Comparison of ENCODE assay signal across 8 mouse cellular contexts in genomic region chr11:70212423-70212822, GRCm38 (mm10). TPM values are rescaled to one million over a fixed set of nuclear protein-coding genes. Genes with fewer than 3 reads are reported as not detected.
DNase-seq lines count a peak whose midpoint lies in the region; ATAC-seq and TF ChIP-seq lines count a peak whose summit lies in the region.

Gene Slc16a11, plus strand, starts transcription at chr11:70212752.

- TF ChIP-seq CTCF in heart, adult 2 months (IDR thresholded peaks at IDR 0.05), result no peak
- no peak for TF ChIP-seq CTCF in hindbrain, postnatal 0 days (IDR thresholded peaks at IDR 0.05; ENCODE audit: low read depth)

- 53% methylated on average over 6 of the region's 6 CpGs for WGBS in heart, adult 2 months
- 57% methylated on average over 6 of the region's 6 CpGs for WGBS in hindbrain, postnatal 0 days
- WGBS in liver, embryonic 13.5 days (ENCODE audit: insufficient replicate concordance), result 57% methylated on average over 6 of the region's 6 CpGs

- no peaks in the 10 kb centered on the region for H3K79me2 ChIP-seq in heart, adult 2 months (replicated peaks; ENCODE audit: control insufficient read depth, insufficient read depth, low read length)

- peaks cover 4% of the 10 kb centered on the region; the same call in 1 of the 2 replicates for H3K27me3 ChIP-seq in heart, adult 2 months (ENCODE audit: control insufficient read depth, insufficient read depth, low read length)
- H3K27me3 ChIP-seq in hindbrain, postnatal 0 days (ENCODE audit: insufficient read depth, low read length), result no peaks in the 10 kb centered on the region
- peaks cover 68% of the 10 kb centered on the region for H3K27me3 ChIP-seq in liver, embryonic 13.5 days

- no peak for TF ChIP-seq POLR2A in heart, adult 2 months (IDR thresholded peaks at IDR 0.05; ENCODE audit: insufficient read depth, low read depth, low read length)

- no peaks in the 10 kb centered on the region for H3K9me3 ChIP-seq in hindbrain, postnatal 0 days (ENCODE audit: low read length)
- H3K9me3 ChIP-seq in liver, embryonic 13.5 days (replicated peaks), result no peaks in the 10 kb centered on the region

- TF ChIP-seq EP300 in heart, adult 2 months (IDR thresholded peaks at IDR 0.05; ENCODE audit: insufficient read depth, low read depth, low read length), result no peak

- DNase-seq in heart, adult 2 months, result no peak
- DNase-seq in heart, adult 8-10 months (ENCODE audit: low spot score), result no peak
- no peak for DNase-seq in hindbrain, postnatal 0 days (ENCODE audit: low spot score)
- DNase-seq in liver, embryonic 13.5 days, result no peak
- no peak for DNase-seq in thymus, adult 18-20 months
- no peak for DNase-seq in B cell, adult 2 months

- no peaks in the 10 kb centered on the region for H3K36me3 ChIP-seq in heart, adult 2 months (ENCODE audit: control insufficient read depth, insufficient read depth, low read length)
- H3K36me3 ChIP-seq in hindbrain, postnatal 0 days (ENCODE audit: insufficient read depth, low read length), result peaks cover 3% of the 10 kb centered on the region; the same call in 1 of the 2 replicates
- peaks cover 9% of the 10 kb centered on the region; the same call in 1 of the 2 replicates for H3K36me3 ChIP-seq in liver, embryonic 13.5 days

- intact Hi-C loops in heart, adult 2 months (cut with DNase I), result loop anchor here (1.0 to 5.0 kb wide), 3 partner anchors 40 to 158 kb away; partner anchors contain the start of gene Asgr1

- no peak within 1 kb of the TSS for H3K9ac ChIP-seq in heart, adult 2 months (ENCODE audit: low read depth, low read length)
- H3K9ac ChIP-seq in hindbrain, postnatal 0 days (replicated peaks; ENCODE audit: low read length), result peak within 1 kb of the TSS; percentile 54; the same call in 1 of the 2 replicates
- H3K9ac ChIP-seq in liver, embryonic 13.5 days, result no peak within 1 kb of the TSS

- H3K4me3 ChIP-seq in heart, adult 2 months, result peak within 1 kb of the TSS; percentile 47
- H3K4me3 ChIP-seq in brown adipose tissue, adult 24 weeks (ENCODE audit: insufficient read depth, low read depth, low read length), result peak within 1 kb of the TSS; percentile 48
- H3K4me3 ChIP-seq in hindbrain, postnatal 0 days (ENCODE audit: low read length), result peak within 1 kb of the TSS; percentile 44
- H3K4me3 ChIP-seq in liver, embryonic 13.5 days (replicated peaks), result peak within 1 kb of the TSS; percentile 39; the same call in 1 of the 2 replicates

- peaks cover 3% of the 10 kb centered on the region for H3K4me1 ChIP-seq in heart, adult 2 months (ENCODE audit: control insufficient read depth, insufficient read depth, low read length)
- H3K4me1 ChIP-seq in brown adipose tissue, adult 24 weeks (ENCODE audit: control insufficient read depth, insufficient read depth, insufficient read length, low read length), result peaks cover 9% of the 10 kb centered on the region
- H3K4me1 ChIP-seq in hindbrain, postnatal 0 days (ENCODE audit: insufficient read depth, low read length), result 0 out of 2 replicates have a peak, but pooled peaks cover 7% of the 10 kb centered on the region
- peaks cover 19% of the 10 kb centered on the region for H3K4me1 ChIP-seq in liver, embryonic 13.5 days (replicated peaks)

- no peak for ATAC-seq in hindbrain, postnatal 0 days
- ATAC-seq in liver, embryonic 13.5 days (ENCODE audit: low read depth), result no peak
- ATAC-seq in inflammation-experienced regulatory T-cells, adult 6 months, result no peak

- H3K27ac ChIP-seq in heart, adult 2 months, result no peak within 1 kb of the TSS
- no peak within 1 kb of the TSS for H3K27ac ChIP-seq in brown adipose tissue, adult 24 weeks (replicated peaks; ENCODE audit: low read depth, low read length)
- H3K27ac ChIP-seq in hindbrain, postnatal 0 days, result no peak within 1 kb of the TSS
- H3K27ac ChIP-seq in liver, embryonic 13.5 days, result no peak within 1 kb of the TSS

- peak within 1 kb of the TSS; percentile 77 for H3K4me2 ChIP-seq in hindbrain, postnatal 0 days (ENCODE audit: low read depth, low read length)
- H3K4me2 ChIP-seq in liver, embryonic 13.5 days, result peak within 1 kb of the TSS; percentile 56

RNA-seq across cellular contexts. Expression of gene Slc16a11, which starts in this region (rescaled TPM):
- total RNA-seq in heart, adult 2 months (2021), result under 1 TPM; 0.34 to 0.52 TPM
- polyA plus RNA-seq in heart, adult 2 months (2012; rRNA removed), result 1.1 and 9.6 TPM in 2 replicates
- 1 to 10 TPM in 1 of 4 experiments, under 1 TPM in 3; 0.38 to 2.8 (median 0.68) TPM for total RNA-seq in heart, adult 8-10 months (2022)
- not detected in 2 replicates for polyA plus RNA-seq in brown adipose tissue, adult 24 weeks (2012; ENCODE audit: insufficient read depth, insufficient read length, missing spikeins)
- total RNA-seq in hindbrain, postnatal 0 days (2014; rRNA removed), result 13.4 and 23.7 TPM in 2 replicates
- polyA plus RNA-seq in hindbrain, postnatal 0 days (2015; fragmentation: Nextera tagmentation; extraction: Ambion mirVana), result 12.9 and 14.3 TPM in 2 replicates
- polyA plus RNA-seq in liver, embryonic 13.5 days (2015; fragmentation: Nextera tagmentation; extraction: Ambion mirVana), result 0.73 and 0.83 TPM in 2 replicates
- under 1 TPM in 1 of 3 experiments, not detected in 2; 0.52 TPM for polyA plus RNA-seq in inflammation-experienced regulatory T-cells, adult 6 months (2017; shearing (Covaris generic))
